Mouse (Mus musculus) spleen, adult 2 months (tissue): ENCODE data around the gene Shank1. TPM values are rescaled to one million over a fixed set of nuclear protein-coding genes. Genes with fewer than 3 reads are reported as not detected.

ENCODE experiments used
- DNase-seq, 2 experiments: peaks; one replicate each; pipeline versions ENCODE4 v3.0.0 to v3.0.0-alpha.2; 2012 to 2021; ENCODE audit warnings: low spot score in 2 of 2, low read depth in 1 of 2
- H3K27ac ChIP-seq: fragments of 200-500 bp; 2 replicates; pipeline ENCODE4 v1.5.1; 2012; ENCODE audit warnings: low read length, inconsistent platforms; ENCODE audit not compliant: insufficient read depth
- H3K27me3 ChIP-seq: fragments of 200-500 bp; 2 replicates; pipeline ENCODE4 v1.6.1; 2012; ENCODE audit warnings: mild to moderate bottlenecking, moderate library complexity, low read length, inconsistent platforms; ENCODE audit not compliant: control insufficient read depth, insufficient read depth
- H3K36me3 ChIP-seq: fragments of 200-500 bp; 2 replicates; pipeline ENCODE4 v1.6.1; 2012; ENCODE audit warnings: mild to moderate bottlenecking, low read length, inconsistent platforms; ENCODE audit not compliant: control insufficient read depth, insufficient read depth
- H3K4me1 ChIP-seq: fragments of 200-500 bp; 2 replicates; pipeline ENCODE4 v1.6.1; 2011; ENCODE audit warnings: inconsistent platforms; ENCODE audit not compliant: control insufficient read depth, insufficient read depth, insufficient read length
- H3K4me3 ChIP-seq: fragments of 200-500 bp; 2 replicates; pipeline ENCODE4 v1.5.1; 2011; ENCODE audit warnings: mild to moderate bottlenecking, inconsistent platforms; ENCODE audit not compliant: insufficient read depth, insufficient read length; ENCODE audit errors: extremely low read depth
- CTCF ChIP-seq: fragments of 200-500 bp; IDR thresholded peaks from 2 replicates; pipeline ENCODE4 v1.5.1; 2011; ENCODE audit warnings: mild to moderate bottlenecking, inconsistent platforms; ENCODE audit not compliant: insufficient read depth, insufficient read length, insufficient replicate concordance; ENCODE audit errors: extremely low read depth
- POLR2A ChIP-seq: fragments of 200-500 bp; IDR thresholded peaks from 2 replicates; pipeline ENCODE4 v1.6.1; 2011; ENCODE audit warnings: low read depth, low read length, inconsistent platforms
- WGBS: fragments of 180-500 bp; shearing (Covaris S2); methylation state at CpG from one replicate; pipeline ENCODE4 v1.1.7; 2018; 5-methylcytosine and 5-hydroxymethylcytosine counted together
- polyA plus RNA-seq: library from polyadenylated mRNA; depleted of rRNA; stranded (reverse); fragments of >200 nt; gene quantifications from 2 replicates; pipeline ENCODE4 v1.2.3, GENCODE M21; 2012

Shank1 gene
- polyA plus RNA-seq, 1 experiment: 4.5 TPM

DNA sequence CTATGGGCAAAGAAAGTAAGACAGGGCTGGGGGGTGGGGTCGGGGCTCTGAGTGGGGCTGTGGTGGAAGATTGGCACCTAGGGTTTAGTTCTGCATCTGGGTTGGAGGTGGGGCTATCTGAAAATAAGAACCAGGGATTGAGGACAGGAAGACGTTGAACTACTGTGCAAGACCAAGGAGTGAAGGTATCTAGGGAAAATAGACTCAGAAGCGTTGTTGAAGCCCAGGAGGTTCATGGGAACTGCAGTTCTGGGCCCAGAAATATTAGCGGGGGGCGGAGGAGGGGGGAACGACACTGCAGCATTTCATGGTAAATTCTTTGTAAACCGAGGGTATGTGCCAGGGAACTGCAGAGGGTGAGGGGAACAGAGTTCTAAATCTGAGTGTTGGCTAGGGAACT is 63.4 kb downstream of the Shank1 start:
- Histone ChIP-seq H3K27ac (no peak overlapping the region), H3K4me3 (peak overlapping the region; percentile 43), H3K36me3 (no peaks in the 10 kb centered on the region), H3K4me1 (no peaks in the 10 kb centered on the region; the same call in 1 of the 2 replicates), H3K27me3 (no peaks in the 10 kb centered on the region)
- 11% methylated on average over 7 of the region's 7 CpGs for WGBS
- no peak for DNase-seq
- TF ChIP-seq POLR2A (no peak), CTCF (no peak)

DNA sequence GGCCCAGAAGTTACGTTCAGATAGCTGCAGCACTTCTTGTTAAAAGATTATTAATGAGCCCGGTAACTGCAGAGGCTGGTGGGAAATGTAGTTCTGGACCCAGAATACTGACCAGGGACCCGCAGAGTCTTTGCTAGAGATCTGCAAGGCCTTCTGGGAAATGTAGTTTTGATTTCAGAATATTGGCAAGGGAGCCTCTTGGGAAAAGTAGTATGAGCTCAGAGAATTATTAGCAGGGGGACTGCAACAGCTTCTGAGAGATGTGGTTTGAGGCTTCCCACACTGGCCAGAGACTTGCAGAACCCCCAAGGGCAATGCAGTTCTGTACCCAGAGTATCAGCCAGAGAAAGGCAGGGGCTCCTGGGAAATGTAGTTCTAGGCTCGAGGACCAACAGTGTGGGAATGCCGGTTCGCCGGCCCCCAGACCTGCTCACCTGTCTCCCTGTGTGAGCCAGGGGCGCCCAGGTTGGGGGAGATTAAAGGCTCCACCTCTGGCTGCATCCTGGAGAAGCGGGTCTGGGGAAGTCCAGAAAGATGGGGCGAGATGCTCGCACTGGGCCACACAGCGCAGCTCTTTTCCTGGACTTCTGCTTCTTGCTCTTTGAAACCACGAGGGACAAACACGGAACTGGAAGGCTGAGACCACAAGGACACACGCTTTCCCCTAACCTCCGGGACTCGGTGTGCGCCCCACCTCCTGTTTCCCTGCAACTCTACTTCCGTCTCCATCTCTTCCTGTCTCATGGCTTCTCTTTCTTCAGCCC is 64.0 kb downstream of the Shank1 start:
- TF ChIP-seq POLR2A (no peak), CTCF (no peak)
- peak overlapping the region; percentile 64 for H3K4me3 ChIP-seq
- no peaks in the 10 kb centered on the region for H3K36me3 ChIP-seq
- no peak overlapping the region; the same call in 1 of the 2 replicates for H3K27ac ChIP-seq
- no peaks in the 10 kb centered on the region for H3K27me3 ChIP-seq
- no peaks in the 10 kb centered on the region; the same call in 1 of the 2 replicates for H3K4me1 ChIP-seq
- WGBS: 0% methylated on average over 18 of the region's 19 CpGs
- DNase-seq: peak; percentile 69 to 83

DNA sequence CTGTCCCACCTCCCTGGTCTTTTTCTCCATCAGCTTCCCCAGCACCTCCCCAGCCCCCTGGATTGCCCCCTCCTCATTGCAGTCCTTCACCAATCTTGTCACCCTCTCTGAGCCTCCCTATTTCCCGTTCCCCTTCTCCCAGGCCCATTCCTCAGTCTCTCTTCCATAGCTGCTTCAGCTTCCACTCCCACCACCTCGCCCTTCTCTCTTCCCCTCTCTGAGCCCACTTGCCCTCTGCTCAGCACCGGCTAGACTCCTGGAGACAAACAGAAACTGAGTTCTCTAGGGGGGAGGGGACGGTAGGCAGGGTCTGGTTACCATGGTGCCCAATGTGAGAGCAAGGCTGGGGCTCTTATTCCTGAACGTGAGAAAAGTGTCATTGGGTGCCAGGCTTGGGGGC is 64.7 kb downstream of the Shank1 start:
- Histone ChIP-seq H3K4me1 (no peaks in the 10 kb centered on the region; the same call in 1 of the 2 replicates), H3K36me3 (no peaks in the 10 kb centered on the region), H3K27me3 (no peaks in the 10 kb centered on the region), H3K4me3 (no peak overlapping the region), H3K27ac (no peak overlapping the region)
- DNase-seq: no peak
- TF ChIP-seq CTCF: no peak
- no peak for TF ChIP-seq POLR2A
- 19% methylated on average over 5 of the region's 5 CpGs for WGBS

DNA sequence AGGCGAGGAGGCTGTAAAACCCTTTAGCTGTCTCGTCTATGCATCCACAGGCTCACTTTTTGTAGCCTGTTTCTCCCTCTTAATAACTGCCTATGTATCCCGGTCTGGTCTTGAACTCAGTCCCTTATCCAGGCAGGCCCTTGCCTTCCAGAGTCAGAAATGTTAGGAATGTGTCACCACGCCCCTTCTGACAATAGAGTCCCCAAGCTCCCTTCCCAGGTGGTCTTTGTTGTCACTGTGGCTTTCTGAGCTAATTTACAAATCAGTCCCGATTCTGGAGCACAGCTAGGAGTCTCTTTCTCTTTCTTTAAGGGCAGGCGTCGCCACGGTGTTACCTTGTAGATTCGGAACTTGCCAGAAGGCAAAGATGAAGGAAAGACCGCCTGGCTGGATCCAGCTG is 65.2 kb downstream of the Shank1 start:
- TF ChIP-seq POLR2A: no peak
- TF ChIP-seq CTCF: no peak
- 59% methylated on average over 10 of the region's 10 CpGs for WGBS

DNA sequence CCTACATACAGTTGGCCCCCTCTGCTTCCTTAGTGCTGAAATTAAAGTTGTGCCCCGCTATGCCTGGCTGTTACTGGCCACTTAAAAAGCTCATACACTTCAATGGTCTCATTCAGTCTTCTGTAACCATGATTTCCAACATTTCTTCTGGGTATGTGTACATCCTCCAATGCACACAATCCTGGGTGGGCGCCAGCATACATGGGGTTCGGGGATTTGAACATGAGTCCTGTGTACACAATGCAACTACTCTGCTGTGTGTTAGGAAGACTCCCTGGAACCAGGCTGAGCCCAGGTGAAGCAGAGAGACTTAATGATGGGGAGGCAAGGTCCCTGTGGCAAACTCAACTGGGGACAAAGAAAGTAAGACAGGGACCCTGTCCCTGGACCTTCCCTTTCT is 65.7 kb downstream of the Shank1 start:
- DNase-seq: no peak
- Histone ChIP-seq H3K4me3 (no peak overlapping the region), H3K27me3 (no peaks in the 10 kb centered on the region), H3K36me3 (no peaks in the 10 kb centered on the region), H3K27ac (no peak overlapping the region), H3K4me1 (no peaks in the 10 kb centered on the region; the same call in 1 of the 2 replicates)
- WGBS: 86% methylated on average over 3 of the region's 3 CpGs
- no peak for TF ChIP-seq CTCF

More for the DNA sequence above, 65.2 kb downstream of the Shank1 start:
- DNase-seq: no peak
- Histone ChIP-seq H3K27ac (no peak overlapping the region), H3K4me1 (no peaks in the 10 kb centered on the region; the same call in 1 of the 2 replicates), H3K36me3 (no peaks in the 10 kb centered on the region), H3K27me3 (no peaks in the 10 kb centered on the region), H3K4me3 (no peak overlapping the region)

DNA sequence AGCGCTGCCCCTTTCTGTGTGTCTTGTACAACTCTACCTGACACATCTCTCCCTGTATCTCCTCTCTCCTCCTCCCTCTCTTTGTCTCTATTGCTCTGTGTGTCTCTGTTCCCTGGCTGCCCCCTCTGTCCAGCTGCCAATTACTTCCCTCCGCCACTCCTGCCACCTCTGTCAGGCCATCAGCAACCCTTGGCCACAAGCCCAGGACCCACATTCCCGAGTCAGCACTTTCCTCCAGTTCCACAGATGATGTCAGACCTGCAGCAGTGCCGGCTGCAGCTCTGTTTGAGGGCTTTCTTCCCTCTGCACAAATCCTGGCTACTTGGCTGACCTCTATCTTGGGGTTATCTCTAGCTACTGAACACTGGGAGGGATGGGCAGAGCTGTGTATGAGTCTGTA is 68.2 kb downstream of the Shank1 start:
- H3K27me3 ChIP-seq: no peaks in the 10 kb centered on the region
- no peak overlapping the region for H3K27ac ChIP-seq
- 54% methylated on average over 4 of the region's 4 CpGs for WGBS
- TF ChIP-seq POLR2A (no peak), CTCF (no peak)
- H3K4me3 ChIP-seq: no peak overlapping the region
- no peak for DNase-seq
- no peaks in the 10 kb centered on the region for H3K36me3 ChIP-seq
- no peaks in the 10 kb centered on the region; the same call in 1 of the 2 replicates for H3K4me1 ChIP-seq

DNA sequence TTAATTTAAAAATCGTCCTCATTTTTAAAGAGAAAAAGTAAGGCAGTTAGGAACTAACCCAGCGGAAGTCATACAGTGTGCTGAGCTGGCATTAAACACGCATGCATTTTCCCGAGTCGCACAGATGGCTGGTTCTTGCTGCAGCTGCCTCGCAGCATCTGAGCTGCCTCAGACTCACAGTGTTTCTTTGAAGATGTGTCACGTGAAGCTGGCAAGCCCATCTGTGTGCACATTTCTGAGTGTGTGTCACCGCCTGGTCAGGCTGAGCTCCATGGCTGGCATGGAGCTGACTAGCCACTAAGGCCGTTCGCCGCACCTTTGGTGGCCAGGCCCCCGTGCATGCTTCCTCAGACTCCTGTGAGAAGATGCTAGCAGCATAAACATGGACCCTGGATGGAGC is 72.5 kb downstream of the Shank1 start:
- TF ChIP-seq POLR2A: no peak
- 71% methylated on average over 12 of the region's 12 CpGs for WGBS
- no peak overlapping the region for H3K4me3 ChIP-seq
- no peak for DNase-seq
- peaks cover 2% of the 10 kb centered on the region; the same call in 1 of the 2 replicates for H3K4me1 ChIP-seq
- no peaks in the 10 kb centered on the region for H3K36me3 ChIP-seq
- peaks cover 5% of the 10 kb centered on the region; the same call in 1 of the 2 replicates for H3K27me3 ChIP-seq
- no peak overlapping the region for H3K27ac ChIP-seq
